Mouse (Mus musculus) embryonic fibroblast, embryonic 13.5 days (primary cell): ENCODE results near the gene Cbarp.

ENCODE experiments used
- CTCF ChIP-seq: IDR thresholded peaks from 2 replicates; pipeline ENCODE4 v1.5.1; 2011; ENCODE audit warnings: mild to moderate bottlenecking, control low read depth, low read length, moderate library complexity, borderline replicate concordance; ENCODE audit not compliant: insufficient read depth
- POLR2A ChIP-seq: IDR thresholded peaks from 2 replicates; pipeline ENCODE4 v1.6.1; 2011; ENCODE audit warnings: low read depth, mild to moderate bottlenecking, control low read depth, low read length, moderate library complexity

DNA sequence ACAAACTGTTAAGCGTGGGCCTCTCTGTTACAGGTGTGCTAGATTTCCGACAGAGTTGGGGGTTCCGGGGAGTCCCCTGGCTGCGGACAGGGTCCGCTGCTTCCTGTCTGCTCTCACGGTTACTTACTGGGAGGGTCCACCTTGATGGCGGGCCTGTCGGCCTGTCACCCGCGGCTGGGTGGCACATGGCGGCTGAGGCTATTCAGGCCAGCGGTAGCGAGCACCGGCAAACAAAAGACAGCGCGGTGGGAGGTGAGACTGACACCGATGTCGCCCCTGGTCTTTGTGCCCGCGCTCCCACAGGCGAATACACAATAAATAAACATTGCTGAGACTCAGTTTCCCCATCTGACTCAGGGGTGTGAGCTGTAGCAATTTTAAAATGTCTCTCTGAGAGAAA, 49.4 kb upstream of the Cbarp start:
- TF ChIP-seq CTCF, result no peak
- no peak for TF ChIP-seq POLR2A
